Mouse (Mus musculus) kidney, adult 2 months (tissue): Measurements from ENCODE around the gene Slc24a3.

Source experiments
- CTCF ChIP-seq: fragments of 200-500 bp; conservative IDR thresholded peaks from 2 replicates; pipeline ENCODE4 v1.5.1; 2011; ENCODE audit warnings: low read depth, mild to moderate bottlenecking, control low read depth, low read length, moderate library complexity, mixed read lengths; ENCODE audit not compliant: insufficient read depth, insufficient read length
- POLR2A ChIP-seq: fragments of 200-500 bp; IDR thresholded peaks from one replicate; pipeline ENCODE4 v1.6.1; 2011; ENCODE audit warnings: low read depth, low read length, control low read depth

DNA sequence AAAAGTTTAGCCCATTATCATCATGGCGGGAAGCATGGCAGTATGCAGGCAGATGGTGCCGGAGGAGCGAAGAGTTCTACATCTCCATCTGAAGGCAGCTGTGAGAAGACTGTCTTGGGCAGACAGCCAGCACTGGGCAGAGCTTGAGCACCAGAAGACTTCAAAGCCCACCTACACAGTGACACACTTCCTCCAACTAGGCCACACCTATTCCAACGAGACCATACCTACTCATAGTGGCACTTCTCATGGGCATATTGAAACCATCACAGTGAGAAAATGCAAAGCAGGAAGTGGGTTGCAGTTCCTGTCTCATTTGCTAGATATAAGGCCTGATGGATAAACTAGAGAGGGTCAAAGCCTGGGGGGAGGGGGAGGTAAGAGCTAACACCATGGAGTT, 29.5 kb downstream of the Slc24a3 start:
- TF ChIP-seq CTCF (no peak), POLR2A (no peak)
